Mouse (Mus musculus): ENCODE data around the gene Tfcp2.
"Not testable (repeated sequence)": the region's sequence is repeated elsewhere in the genome, so short reads cannot be mapped to it uniquely, and the experiment has no call there.

The Tfcp2 gene

DNA sequence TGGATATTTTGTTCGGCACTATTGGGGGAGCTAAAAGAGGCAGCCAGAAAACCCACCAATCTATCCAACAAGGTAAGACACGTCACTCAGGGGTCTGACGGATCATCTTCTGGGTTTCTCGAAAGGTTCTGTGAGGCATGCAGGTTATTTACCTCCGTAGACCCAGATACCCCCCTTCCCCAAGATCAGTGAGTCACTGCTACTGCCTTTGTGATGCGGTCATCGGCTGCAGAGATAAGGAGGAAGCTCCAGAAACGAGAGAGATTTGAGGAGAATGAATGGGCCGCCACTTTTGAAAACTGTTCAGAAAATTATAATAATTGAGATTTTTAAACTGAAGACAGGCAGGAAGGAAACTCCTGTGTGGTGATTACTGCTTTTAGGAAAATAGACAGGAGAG, 4.6 kb upstream of the Tfcp2 start:
- no peak for DNase-seq (ENCODE audit: low spot score in 2 of 2)

DNA sequence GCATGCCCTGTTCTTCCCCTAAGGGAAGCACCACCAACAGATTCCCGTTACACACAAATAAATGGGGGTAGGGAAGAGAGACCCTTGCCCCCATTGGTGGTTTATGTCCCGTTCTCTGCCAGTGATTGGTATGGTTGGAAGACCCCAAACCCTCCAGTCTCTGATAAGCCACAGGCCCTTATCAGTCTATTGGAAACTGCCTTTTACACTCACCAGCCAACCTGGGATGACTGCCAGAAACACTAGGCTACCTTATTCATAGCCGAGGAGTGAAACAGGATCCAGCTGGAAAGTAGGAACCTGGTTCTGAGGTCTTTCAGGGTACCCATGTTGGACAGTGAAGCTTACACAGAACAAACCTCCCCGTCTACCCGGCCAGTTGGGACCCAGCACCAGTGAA, 4.2 kb upstream of the Tfcp2 start:
- no peak for DNase-seq (ENCODE audit: low spot score in 2 of 2)

DNA sequence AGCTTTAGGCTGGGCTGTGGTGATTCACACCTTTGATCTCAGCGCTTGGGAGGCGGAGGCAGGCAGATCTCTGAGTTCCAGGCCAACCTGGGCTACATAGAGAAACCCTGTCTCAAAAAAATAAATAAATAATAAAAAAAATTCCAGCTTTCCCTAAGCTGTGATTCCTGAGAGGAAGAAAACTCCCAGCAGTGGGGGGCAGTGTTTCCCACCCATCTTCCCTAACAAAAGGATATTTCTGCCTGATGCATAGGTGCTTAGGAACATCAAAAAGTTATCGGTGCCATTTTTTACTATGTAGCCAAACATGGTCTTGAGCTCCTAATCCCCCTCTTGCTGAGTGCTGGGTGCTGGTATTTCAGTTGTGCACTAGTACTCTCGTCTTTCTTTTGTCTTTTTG, 1.5 kb downstream of the Tfcp2 start:
- DNase-seq (ENCODE audit: low spot score in 2 of 2), result no peak

DNA sequence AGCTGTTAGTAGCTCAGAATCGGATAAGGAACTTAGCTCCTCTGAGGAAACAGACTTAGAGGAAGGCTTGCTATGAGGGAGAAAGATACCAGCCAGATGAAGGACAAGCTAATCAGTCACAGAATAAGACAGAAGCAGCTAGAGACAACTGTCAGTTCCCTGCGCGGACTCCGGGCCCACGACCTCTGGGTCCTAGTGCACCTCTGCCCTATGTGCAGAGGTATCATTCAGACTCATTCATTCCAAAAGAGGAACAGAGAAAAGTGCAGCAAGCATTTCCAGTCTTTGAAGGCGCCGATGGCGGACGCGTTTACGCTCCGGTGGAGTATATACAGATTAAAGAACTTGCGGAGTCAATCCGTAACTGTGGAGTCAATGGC, 8.2 kb downstream of the Tfcp2 start:
- DNase-seq (ENCODE audit: low spot score in 2 of 2), result not testable (repeated sequence)

DNA sequence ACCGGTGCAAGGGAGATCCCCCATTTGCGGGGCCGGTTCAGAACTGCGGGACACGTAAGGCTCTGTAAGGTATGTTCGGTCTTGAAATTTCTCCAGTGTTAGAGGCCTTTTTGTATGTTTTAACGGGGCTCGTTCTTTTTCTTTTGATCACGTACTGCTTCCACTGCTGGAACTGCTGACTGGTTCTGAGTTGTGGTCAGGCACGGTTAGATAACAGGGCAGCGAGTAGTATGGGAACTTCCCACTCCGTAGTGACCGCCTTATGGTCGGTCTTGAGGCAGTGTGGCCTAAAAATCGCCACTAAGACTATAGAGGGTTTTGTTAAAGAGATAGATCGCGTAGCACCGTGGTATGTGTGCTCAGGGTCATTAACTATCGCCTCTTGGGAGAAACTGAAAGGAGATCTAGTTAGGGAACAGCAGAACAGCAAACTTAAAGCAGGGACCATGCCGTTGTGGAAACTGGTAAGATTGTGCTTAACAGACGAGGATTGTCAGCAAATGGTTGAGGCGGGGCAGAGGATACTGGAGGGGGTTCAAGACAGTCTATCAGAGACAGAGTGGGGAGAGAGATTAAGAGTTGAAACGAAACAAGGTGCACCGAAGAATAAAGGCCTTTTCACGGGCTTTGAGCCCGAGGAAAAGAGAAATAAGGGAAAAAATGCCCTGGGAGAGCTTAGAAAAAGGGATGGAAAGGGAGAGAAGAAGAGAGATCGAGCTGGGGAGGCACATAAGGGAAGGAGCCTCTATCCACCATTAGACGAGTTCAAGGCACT, 8.7 kb downstream of the Tfcp2 start:
- not testable (repeated sequence) for DNase-seq (ENCODE audit: low spot score in 2 of 2)

DNA sequence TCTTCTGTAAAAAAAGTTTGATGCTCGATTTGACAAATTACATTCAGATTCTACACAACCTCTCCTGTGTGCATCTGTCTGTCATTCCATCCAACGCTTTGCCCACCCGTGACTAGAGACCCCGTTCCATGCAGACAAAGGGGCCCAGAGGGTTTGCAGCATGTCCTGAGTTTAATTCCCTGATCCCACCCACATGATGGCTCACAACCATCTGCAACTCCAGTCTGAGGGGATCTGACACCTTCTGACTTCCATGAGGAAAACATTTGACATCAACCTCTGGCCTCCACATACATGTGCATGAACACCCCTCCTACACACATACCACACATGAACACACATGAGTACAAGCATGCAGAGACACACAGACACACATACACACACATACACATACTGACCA, 10.4 kb downstream of the Tfcp2 start:
- no peak for DNase-seq (ENCODE audit: low spot score in 2 of 2)

DNA sequence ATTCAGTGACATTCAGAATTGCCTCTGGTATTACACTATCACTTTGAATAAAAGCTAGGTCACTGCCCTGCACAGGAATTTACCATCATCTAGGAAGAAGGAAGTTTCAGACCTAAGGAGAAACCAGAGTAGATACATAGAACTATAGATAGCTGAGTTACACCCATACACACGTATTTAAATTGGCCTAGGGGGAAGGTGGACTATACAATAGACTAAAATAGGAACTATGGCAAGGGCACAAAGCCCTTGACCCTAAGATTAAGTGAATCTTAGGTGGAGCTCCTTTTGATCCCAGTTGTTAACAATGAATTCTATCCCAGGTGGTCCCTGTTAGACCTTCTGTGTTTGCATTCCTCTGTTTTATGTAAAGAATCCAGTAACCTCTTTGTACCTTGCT, 10.8 kb downstream of the Tfcp2 start:
- not testable (repeated sequence) for DNase-seq (ENCODE audit: low spot score in 2 of 2)

DNA sequence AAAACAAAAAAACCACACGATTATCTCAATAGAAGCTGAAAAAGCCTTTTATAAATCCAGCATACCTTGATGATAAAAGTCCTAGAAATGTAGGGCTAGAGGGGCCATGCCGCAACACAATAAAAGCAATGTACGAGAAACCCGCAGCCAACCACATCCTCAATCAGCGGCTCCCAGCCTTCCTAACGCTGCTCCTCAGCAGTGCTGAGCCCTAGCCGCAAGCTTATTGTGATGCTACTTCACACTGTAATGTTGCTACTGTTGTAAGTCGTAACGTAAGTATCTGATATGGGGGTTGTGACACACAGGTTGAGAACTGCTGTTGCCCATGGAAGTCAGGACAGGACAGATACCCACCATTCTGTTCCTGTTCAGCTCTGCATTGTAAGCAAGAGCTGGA, 12.4 kb downstream of the Tfcp2 start:
- no peak for DNase-seq (ENCODE audit: low spot score in 2 of 2)

DNA sequence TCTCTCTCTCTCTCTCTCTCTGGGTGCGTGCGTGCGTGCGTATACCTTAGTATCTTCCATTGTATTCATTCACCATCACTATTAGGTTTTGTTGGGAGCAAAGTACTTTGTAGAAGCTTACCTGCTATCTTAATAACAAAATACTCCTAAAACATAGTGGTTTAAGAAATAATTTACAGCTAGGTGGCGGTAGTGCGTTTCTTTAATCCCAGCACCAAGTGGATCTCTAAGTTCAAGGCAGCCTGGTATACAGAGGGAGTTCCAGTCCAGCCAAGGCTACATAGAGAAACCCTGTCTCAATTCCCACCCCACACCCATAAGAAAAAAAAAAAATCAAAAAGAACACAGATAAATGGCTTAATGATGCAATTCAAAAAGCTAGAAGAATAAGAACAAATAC, 13.9 kb downstream of the Tfcp2 start:
- DNase-seq (ENCODE audit: low spot score in 2 of 2), result no peak

DNA sequence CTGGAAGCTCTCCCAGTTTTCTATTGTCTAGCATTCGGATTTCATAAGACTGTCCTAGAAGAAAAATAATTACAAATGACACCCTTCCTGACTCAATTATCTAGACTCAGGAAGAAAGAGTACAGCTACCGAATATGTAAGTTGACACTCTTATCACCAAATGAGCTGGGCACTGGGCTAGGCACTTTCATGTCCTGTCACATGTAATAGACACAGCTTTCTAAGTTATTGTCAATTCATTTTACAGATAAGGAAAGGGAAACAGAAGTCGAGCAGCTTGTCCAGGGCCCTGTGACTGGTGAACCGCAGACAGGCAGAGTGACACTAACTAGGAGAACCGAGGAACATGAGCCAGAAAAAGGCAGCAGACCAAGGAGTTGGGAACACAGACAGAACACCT, 23.9 kb downstream of the Tfcp2 start:
- no peak for DNase-seq (ENCODE audit: low spot score in 2 of 2)

DNA sequence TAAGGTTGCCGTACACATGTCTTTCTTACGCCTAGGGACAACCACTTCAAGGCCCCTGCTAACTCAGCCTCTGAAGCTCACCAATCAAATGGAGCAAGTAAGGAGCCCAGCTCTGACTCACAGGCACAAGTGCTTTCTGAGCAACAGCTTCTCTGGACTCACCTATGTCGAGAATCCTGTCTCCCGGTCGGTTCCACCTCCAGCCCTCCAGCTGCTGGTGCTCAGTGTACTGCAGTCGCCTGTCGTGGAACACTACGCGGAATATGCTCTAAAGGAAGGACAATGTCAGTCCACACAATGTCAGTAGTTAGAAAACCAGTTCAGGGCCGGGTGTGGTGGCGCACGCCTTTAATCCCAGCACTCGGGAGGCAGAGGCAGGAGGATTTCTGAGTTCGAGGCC, 26.4 kb downstream of the Tfcp2 start:
- DNase-seq (ENCODE audit: low spot score in 2 of 2), result no peak

DNA sequence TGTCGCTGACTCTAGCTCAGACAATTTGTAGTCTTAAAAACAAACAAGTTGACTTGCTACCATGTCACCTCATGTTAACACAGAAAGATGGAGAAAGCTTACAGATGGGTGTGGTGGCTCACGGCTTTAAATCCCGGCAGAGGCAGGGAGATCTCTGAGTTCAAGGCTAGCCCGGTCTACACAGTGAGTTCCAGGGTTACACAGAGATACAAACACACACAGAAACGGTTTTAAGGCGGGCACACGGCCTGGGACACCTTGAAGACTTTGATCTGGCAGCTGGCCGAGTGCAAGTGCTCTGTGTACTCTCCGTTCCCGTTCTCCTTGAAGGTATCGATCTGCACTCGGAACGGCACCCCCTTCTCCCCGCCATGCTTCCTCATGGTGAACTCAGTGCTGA, 31.5 kb downstream of the Tfcp2 start:
- DNase-seq (ENCODE audit: low spot score in 2 of 2), result no peak

DNA sequence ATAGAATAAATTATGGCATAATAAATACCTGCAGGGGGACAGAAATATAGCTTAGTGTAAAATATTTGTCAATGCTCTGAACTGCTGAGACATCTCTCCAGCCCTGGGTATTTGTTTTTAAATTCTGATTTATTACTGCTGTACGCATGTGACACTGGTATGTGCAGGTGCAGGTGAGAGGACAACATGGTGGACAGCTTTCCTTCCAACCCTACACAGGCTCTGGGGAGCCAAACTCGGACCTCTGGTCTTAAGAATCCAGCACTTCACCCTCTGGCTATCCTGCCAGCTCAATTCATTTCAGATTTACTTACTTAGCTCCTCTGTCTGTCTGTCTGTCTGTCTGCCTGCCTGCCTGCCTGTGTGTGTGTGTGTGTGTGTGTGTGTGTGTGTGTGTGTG, 36.7 kb downstream of the Tfcp2 start:
- DNase-seq (ENCODE audit: low spot score in 2 of 2), result no peak

DNA sequence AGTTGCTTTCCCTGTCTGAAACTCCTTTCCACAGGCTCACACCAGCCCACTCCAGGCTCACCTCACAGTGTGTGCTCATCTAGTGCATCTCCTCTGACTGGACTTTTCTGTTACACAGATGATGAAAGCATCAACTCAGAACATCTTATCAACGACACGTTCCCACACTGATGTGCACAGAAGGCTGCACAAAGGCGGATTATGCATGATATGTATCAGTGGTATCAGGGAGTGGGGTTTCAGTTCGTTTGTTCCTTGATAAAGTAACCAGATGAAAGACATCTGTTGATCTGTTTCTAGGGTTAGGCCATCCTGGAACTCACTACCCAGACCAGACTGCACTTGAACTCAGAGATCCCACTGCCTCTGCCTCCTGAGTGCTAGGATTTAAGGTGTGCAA, 38.4 kb downstream of the Tfcp2 start:
- no peak for DNase-seq (ENCODE audit: low spot score in 2 of 2)

DNA sequence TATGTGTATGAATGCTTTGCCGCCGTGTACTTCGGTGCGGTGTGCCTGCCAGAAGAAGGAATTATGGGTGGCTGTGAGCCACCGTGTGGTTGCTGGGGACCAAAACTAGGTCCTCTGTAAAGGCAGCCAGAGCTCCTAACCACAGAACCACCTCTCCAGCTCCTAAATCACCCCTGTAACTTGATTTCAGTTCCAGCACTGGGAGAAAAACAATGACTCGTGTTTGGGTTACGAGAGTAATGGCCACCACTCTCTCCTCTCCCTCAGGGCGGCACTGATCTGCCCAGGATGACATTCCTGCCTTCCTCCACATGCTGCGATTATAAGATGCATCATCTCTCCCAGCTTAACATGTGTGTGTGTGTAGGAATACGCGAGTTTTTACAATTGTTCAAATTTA, 41.7 kb downstream of the Tfcp2 start:
- DNase-seq (ENCODE audit: low spot score in 2 of 2), result no peak

DNA sequence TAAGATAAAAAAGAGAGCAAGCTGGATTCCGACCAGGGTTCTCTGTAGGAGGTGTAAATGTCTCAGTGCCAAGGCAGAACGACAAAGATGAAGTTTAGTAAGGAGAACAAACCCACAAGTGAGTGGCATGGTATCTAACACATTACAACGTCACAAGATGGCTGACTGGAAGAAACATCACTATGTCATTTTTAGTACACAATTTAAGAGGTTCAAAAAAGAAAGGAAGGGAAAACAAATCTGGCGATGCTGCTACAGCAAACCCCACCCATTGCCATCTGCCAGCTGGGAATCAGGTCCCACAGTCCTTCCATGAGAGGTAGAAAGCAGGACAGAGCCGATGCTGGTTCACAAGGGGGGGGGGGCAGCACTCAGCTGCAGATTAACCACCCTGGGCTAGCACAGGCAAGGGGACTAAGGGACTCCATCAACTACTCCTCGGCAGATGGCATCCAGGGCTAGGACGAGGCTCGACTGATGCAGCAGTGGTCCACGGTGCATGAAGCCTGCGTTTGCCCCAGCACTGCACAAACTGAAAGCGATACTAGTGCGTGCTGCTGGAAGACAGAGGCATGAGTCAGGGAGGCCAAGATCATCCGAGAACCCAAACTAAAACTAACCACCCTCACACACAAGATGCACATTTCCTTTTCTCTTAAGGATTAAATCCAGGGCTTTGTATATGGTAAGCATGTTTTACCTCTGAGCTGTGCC, 43.2 kb downstream of the Tfcp2 start:
- DNase-seq (ENCODE audit: low spot score in 2 of 2), result no peak

DNA sequence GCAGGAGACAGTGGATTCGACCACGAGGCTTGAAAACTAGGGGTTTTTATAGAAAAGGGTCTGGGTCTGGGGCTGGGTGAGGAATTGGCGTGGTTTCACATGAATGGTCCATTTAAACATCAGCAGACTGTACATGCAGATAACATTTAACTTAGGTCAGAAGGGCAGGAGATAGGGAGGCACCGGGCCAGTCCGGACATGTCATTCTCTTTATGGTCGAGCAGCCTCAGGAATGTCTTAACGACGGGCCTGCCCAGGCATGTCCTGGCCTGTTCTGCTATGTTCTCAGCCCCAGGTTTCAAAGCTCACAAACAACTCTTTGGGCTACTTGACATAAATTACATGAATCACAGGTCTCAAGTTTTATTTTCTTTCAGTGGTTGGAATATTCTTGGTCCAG, 52.3 kb downstream of the Tfcp2 start:
- DNase-seq (ENCODE audit: low spot score in 2 of 2), result not testable (repeated sequence)

DNA sequence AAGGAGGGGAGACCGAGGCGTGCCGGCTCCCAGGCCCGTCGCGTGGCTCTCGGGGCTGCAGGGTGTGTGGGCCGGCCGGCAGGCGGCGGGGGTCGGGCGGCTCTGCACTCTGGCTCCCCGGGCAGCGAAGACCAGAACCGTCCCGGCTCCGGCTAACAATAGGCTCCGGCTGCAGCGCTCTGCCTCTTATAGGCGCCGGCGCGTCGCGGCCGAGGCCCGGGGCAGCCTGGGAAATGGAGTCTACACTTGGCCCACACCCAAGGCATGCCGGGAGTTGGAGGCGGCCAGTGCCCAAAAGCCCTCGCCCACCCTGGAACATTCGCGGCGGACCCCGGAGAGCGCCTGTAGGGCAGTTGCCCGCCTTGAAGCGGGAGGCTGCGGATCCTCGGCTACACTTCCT, 56.7 kb downstream of the Tfcp2 start, which contains the start of gene Csrnp2:
Gene Csrnp2, minus strand, starts transcription at position 387 of the 400 bp plus-strand sequence.
- peak; percentile 91 to 95 for DNase-seq (ENCODE audit: low spot score in 2 of 2)

DNA sequence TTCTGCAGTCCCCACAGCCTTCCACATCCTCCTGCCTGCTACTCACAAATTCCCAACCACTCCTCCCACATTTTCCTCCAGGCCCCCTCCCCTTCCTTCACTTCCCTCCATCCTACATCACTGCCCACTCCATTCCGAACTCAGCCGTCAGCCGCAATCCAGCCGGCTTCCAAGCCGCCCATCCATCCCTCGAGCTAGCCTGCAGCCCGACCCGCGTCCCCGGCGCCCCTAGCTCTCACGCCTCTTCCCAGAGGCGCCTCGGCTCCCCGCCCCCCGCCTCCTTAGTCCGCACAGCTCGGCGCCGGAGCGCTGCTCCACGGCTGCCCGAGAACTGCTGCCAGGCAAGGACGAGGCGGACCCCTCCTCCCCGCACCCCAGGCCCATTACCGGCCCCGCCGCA, 57.2 kb downstream of the Tfcp2 start:
- peak in 1 of 2 experiments; percentile 68 for DNase-seq (ENCODE audit: low spot score in 2 of 2)

DNA sequence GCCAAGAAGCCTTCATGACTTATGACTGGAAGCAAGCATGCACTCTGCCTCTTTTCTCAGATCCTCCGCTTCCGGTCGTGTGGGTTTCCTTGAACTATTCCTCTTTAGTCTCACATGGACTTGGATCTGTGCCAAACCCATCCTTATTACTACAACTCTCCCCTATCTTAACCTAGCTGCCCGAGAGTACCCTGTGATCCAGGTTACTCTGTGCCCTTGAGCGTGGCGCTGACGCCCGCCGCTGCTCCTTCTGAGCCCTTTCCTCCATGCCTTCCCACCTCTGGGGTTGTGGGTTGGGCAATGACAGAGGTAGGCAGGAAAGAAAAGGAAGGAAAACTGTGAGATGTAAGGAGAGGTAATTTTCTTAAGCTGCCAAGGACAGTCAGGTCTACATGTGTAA, 59.8 kb downstream of the Tfcp2 start:
- no peak for DNase-seq (ENCODE audit: low spot score in 2 of 2)

DNA sequence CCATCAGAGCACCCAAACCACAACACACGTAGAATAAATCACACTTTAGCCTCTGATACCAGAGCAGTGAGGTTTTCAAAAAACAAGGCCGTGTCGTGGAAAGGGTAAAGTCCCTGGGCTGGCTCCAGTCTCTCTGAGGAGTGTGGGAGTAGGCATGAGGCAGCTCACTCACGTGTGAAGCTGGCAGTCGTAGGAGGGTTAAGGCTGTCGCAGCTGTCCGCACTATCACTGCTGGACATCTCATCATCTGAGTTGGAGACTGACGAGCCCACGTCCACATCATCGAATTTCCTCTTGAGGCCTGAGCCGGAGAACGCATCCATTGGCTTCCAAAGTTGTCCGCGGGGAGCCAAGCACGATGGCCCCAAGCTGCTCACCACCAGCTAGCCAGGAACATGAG, 62.5 kb downstream of the Tfcp2 start:
- DNase-seq (ENCODE audit: low spot score in 2 of 2), result no peak

DNA sequence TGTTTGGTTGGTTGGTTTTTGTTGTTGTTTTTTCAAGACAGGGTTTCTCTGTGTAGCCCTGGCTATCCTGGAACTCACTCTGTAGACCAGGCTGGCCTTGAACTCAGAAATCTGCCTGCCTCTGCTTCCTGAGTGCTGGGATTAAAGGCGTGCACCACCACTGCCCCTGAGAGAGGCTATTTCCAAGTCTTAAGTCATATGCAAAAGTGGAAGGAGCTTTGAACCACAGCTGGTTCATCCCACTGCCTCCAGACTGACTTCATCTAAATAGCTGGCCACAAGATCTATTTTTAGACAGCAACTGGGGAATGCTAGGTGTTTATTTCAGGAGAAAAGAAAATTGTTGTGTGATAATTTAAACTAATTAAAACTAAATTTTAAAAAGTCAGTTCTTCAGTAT, 63.5 kb downstream of the Tfcp2 start:
- DNase-seq (ENCODE audit: low spot score in 2 of 2), result not testable (repeated sequence)

DNA sequence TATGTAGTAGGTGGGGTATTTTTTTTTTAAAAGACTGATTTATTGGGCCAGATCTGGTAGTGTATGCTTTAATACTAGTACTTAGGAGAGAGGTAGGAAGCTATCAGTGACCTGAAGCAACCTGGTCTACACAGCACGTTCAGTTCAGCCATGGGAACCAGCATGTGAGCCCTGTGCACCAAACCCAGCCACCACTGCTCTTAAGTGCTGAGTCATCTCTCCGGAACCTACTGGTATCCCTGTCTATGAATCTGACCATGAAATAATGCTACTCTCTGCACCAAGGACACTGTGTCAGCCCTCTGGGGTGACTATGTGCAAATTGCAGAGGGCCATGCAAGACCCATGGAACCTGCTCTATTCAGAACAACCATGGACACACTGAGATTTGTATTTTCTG, 64.8 kb downstream of the Tfcp2 start:
- DNase-seq (ENCODE audit: low spot score in 2 of 2), result no peak

Measured in urinary bladder, postnatal 4 days (tissue).